Mouse (Mus musculus): Measurements from ENCODE around the gene Taf9. TPM values are rescaled to one million over a fixed set of nuclear protein-coding genes. Genes with fewer than 3 reads are reported as not detected.

The Taf9 gene
- polyA plus RNA-seq, 1 experiment from 2014 or later, result 8.9 TPM

DNA sequence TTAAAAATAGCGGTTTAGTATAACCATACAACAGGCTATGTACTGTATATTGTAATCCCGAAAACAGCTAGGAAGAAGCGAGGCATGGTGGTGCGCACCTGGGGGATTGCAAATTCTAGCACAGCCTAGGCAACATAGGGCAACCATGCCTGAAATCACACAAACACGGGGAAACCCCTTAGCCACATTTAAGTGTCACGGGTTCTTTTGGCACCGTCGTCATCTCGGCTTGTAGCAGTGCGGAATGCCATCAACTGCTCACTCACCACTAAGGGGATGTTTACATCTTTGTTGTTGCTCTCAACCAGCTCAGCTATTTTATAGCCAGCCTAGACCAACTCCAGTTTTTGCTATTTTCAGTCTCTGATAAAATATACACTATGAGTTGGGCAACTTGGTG is 47.5 kb downstream of the Taf9 start:
- Histone ChIP-seq H3K4me3 (ENCODE audit: low read length) (no peak overlapping the region), H3K27ac (ENCODE audit: low read length) (no peak overlapping the region), H3K9ac (replicated peaks; ENCODE audit: low read length) (no peak overlapping the region), H3K4me1 (ENCODE audit: insufficient read depth, low read length) (no peaks in the 10 kb centered on the region), H3K9me3 (ENCODE audit: low read length) (0 out of 2 replicates have a peak, but pooled peaks cover 2% of the 10 kb centered on the region), H3K4me2 (replicated peaks; ENCODE audit: low read depth, low read length) (no peak overlapping the region), H3K36me3 (ENCODE audit: insufficient read depth, low read length) (peaks cover 60% of the 10 kb centered on the region), H3K27me3 (ENCODE audit: insufficient read depth, low read length) (no peaks in the 10 kb centered on the region)
- WGBS, result 95% methylated on average over 10 of the region's 10 CpGs
- ATAC-seq (ENCODE audit: low FRiP score, low TSS enrichment), result no peak

DNA sequence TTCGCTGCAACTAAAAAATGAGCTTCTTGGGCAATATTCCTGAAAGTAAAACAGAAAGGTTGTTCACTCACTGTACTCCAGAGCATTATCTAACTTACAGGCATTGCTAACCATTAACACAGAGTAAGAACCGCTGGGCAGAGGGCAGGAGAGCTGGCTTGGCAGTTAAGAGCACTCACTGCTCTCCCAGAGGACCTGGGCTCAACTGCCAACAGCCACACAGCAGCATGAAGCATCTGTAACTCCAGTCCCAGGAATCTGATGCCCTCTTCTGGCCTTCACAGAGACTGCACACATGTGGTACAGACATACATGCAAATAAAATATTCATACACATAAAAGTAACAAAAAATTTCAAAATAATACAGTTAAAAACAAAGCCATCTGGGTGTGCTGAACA is 52.1 kb downstream of the Taf9 start:
- WGBS, result 89% methylated on average over 2 of the region's 2 CpGs
- no peak; the same call in 1 of the 2 replicates for ATAC-seq (ENCODE audit: low FRiP score, low TSS enrichment)
- H3K4me3 ChIP-seq (ENCODE audit: low read length), result no peak overlapping the region
- H3K4me2 ChIP-seq (replicated peaks; ENCODE audit: low read depth, low read length), result no peak overlapping the region
- H3K9me3 ChIP-seq (ENCODE audit: low read length), result 0 out of 2 replicates have a peak, but pooled peaks cover 3% of the 10 kb centered on the region
- no peaks in the 10 kb centered on the region for H3K27me3 ChIP-seq (ENCODE audit: insufficient read depth, low read length)
- peaks cover 77% of the 10 kb centered on the region for H3K36me3 ChIP-seq (ENCODE audit: insufficient read depth, low read length)
- H3K27ac ChIP-seq (ENCODE audit: low read length), result no peak overlapping the region
- H3K4me1 ChIP-seq (ENCODE audit: insufficient read depth, low read length), result no peaks in the 10 kb centered on the region
- no peak overlapping the region for H3K9ac ChIP-seq (replicated peaks; ENCODE audit: low read length)

Other genes with a start within 250 kb of the Taf9 start
- not detected in 2 replicates for gene Naip1, start 198.7 kb upstream of the Taf9 start, polyA plus RNA-seq (2015; fragmentation: Nextera tagmentation; extraction: Ambion mirVana)
- gene Gtf2h2, start 159.0 kb upstream of the Taf9 start, polyA plus RNA-seq (2015; fragmentation: Nextera tagmentation; extraction: Ambion mirVana), result 76.1 and 85.4 TPM in 2 replicates
- gene Ocln, start 98.9 kb upstream of the Taf9 start, polyA plus RNA-seq (2015; fragmentation: Nextera tagmentation; extraction: Ambion mirVana), result 34.3 and 34.4 TPM in 2 replicates
- 18.8 and 20.5 TPM in 2 replicates for gene Marveld2, start 34.6 kb upstream of the Taf9 start, polyA plus RNA-seq (2015; fragmentation: Nextera tagmentation; extraction: Ambion mirVana)
- 258 and 281 TPM in 2 replicates for gene Ak6, start 600 bp upstream of the Taf9 start, polyA plus RNA-seq (2015; fragmentation: Nextera tagmentation; extraction: Ambion mirVana)
- 21.0 and 21.2 TPM in 2 replicates for gene Rad17, start 528 bp upstream of the Taf9 start, polyA plus RNA-seq (2015; fragmentation: Nextera tagmentation; extraction: Ambion mirVana)
- 7.2 and 7.7 TPM in 2 replicates for gene Ccdc125, start 18.1 kb downstream of the Taf9 start, polyA plus RNA-seq (2015; fragmentation: Nextera tagmentation; extraction: Ambion mirVana)
- gene Cdk7, start 79.4 kb downstream of the Taf9 start, polyA plus RNA-seq (2015; fragmentation: Nextera tagmentation; extraction: Ambion mirVana), result 102 and 103 TPM in 2 replicates
- 171 and 174 TPM in 2 replicates for gene Mrps36, start 93.1 kb downstream of the Taf9 start, polyA plus RNA-seq (2015; fragmentation: Nextera tagmentation; extraction: Ambion mirVana)
- 35.6 and 39.8 TPM in 2 replicates for gene Cenph, start 124.3 kb downstream of the Taf9 start, polyA plus RNA-seq (2015; fragmentation: Nextera tagmentation; extraction: Ambion mirVana)
- 269 and 273 TPM in 2 replicates for gene Ccnb1, start 135.0 kb downstream of the Taf9 start, polyA plus RNA-seq (2015; fragmentation: Nextera tagmentation; extraction: Ambion mirVana)
- gene Slc30a5, start 181.8 kb downstream of the Taf9 start, polyA plus RNA-seq (2015; fragmentation: Nextera tagmentation; extraction: Ambion mirVana), result 54.9 and 55.5 TPM in 2 replicates

Measured in kidney, embryonic 16.5 days (tissue).